Mouse (Mus musculus): ENCODE measurements around the gene Atg10. TPM values are rescaled to one million over a fixed set of nuclear protein-coding genes. Genes with fewer than 3 reads are reported as not detected.

The Atg10 gene
- polyA plus RNA-seq, 2 experiments = 0.94 to 2.8 TPM

DNA sequence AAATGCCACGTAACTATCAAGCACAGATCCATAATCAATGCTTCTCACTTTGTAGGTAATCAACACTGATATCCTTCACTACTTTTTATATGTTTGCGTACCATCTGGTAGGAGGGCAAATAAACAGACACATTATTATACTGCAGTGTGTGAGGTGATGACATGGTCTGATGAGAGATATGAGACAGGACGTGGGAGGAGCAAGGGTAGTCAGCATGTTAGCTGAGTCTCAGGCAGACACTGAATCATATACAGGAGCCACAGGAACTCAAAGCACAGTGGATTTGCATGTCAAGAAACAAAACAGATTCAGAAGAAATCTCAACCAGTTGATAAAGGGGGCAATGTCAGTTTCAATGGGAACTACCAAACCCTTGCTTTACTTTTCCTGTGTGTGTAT is 185.7 kb downstream of the Atg10 start:
- no peak overlapping the region for H3K4me2 ChIP-seq (ENCODE audit: low read depth)
- WGBS (ENCODE audit: insufficient replicate concordance) = 60% methylated on average over 3 of the region's 3 CpGs
- ATAC-seq (ENCODE audit: insufficient read depth) = no peak

GRCm38 (mm10) chr13:91037405-91037804 is 186.4 kb downstream of the Atg10 start:
- no peak overlapping the region for H3K4me2 ChIP-seq (ENCODE audit: low read depth)
- H3K9me3 ChIP-seq (ENCODE audit: control insufficient read depth, low read length) = no peaks in the 10 kb centered on the region
- TF ChIP-seq CTCF (IDR thresholded peaks at IDR 0.05; ENCODE audit: low read depth) (no peak), EP300 (IDR thresholded peaks at IDR 0.05; ENCODE audit: low read depth) (no peak)
- ATAC-seq (ENCODE audit: insufficient read depth) = no peak
- WGBS (ENCODE audit: insufficient replicate concordance) = 71% methylated on average over 6 of the region's 6 CpGs
- H3K4me1 ChIP-seq (replicated peaks; ENCODE audit: control insufficient read depth in 2 of 2, insufficient read depth in 2 of 2, low read length in 1 of 2) = no peaks in the 10 kb centered on the region
- DNase-seq (ENCODE audit: low read depth in 3 of 3, low spot score in 3 of 3) = no peak
- no peaks in the 10 kb centered on the region for H3K36me3 ChIP-seq (replicated peaks; ENCODE audit: control insufficient read depth, insufficient read depth, low read depth)
- no peaks in the 10 kb centered on the region for H3K27me3 ChIP-seq (ENCODE audit: control insufficient read depth, insufficient read depth, low read length)
- H3K9ac ChIP-seq (replicated peaks) = no peak overlapping the region
- no peak overlapping the region for H3K27ac ChIP-seq
- H3K4me3 ChIP-seq (ENCODE audit: insufficient read depth in 1 of 2, low read depth in 2 of 2, low read length in 2 of 2) = no peak overlapping the region

More for the DNA sequence above, 185.7 kb downstream of the Atg10 start:
- Histone ChIP-seq H3K27ac (no peak overlapping the region), H3K4me1 (replicated peaks; ENCODE audit: control insufficient read depth in 2 of 2, insufficient read depth in 2 of 2, low read length in 1 of 2) (no peaks in the 10 kb centered on the region), H3K4me3 (ENCODE audit: insufficient read depth in 1 of 2, low read depth in 2 of 2, low read length in 2 of 2) (no peak overlapping the region), H3K27me3 (ENCODE audit: control insufficient read depth, insufficient read depth, low read length) (no peaks in the 10 kb centered on the region), H3K9me3 (ENCODE audit: control insufficient read depth, low read length) (no peaks in the 10 kb centered on the region), H3K36me3 (replicated peaks; ENCODE audit: control insufficient read depth, insufficient read depth, low read depth) (no peaks in the 10 kb centered on the region), H3K9ac (replicated peaks) (no peak overlapping the region)
- TF ChIP-seq EP300 (IDR thresholded peaks at IDR 0.05; ENCODE audit: low read depth) (no peak), CTCF (IDR thresholded peaks at IDR 0.05; ENCODE audit: low read depth) (no peak)
- no peak for DNase-seq (ENCODE audit: low read depth in 3 of 3, low spot score in 3 of 3)

GRCm38 (mm10) chr13:91031836-91032235 is 191.9 kb downstream of the Atg10 start:
- WGBS (ENCODE audit: insufficient replicate concordance) = 57% methylated on average over 2 of the region's 2 CpGs
- DNase-seq (ENCODE audit: low read depth in 3 of 3, low spot score in 3 of 3) = no peak
- Histone ChIP-seq H3K4me2 (ENCODE audit: low read depth) (no peak overlapping the region), H3K36me3 (replicated peaks; ENCODE audit: control insufficient read depth, insufficient read depth, low read depth) (no peaks in the 10 kb centered on the region), H3K9ac (replicated peaks) (no peak overlapping the region), H3K9me3 (ENCODE audit: control insufficient read depth, low read length) (no peaks in the 10 kb centered on the region), H3K4me1 (replicated peaks; ENCODE audit: control insufficient read depth in 2 of 2, insufficient read depth in 2 of 2, low read length in 1 of 2) (no peaks in the 10 kb centered on the region), H3K27ac (no peak overlapping the region), H3K4me3 (ENCODE audit: insufficient read depth in 1 of 2, low read depth in 2 of 2, low read length in 2 of 2) (no peak overlapping the region), H3K27me3 (ENCODE audit: control insufficient read depth, insufficient read depth, low read length) (no peaks in the 10 kb centered on the region)
- no peak for ATAC-seq (ENCODE audit: insufficient read depth)
- TF ChIP-seq CTCF (IDR thresholded peaks at IDR 0.05; ENCODE audit: low read depth) (no peak), EP300 (IDR thresholded peaks at IDR 0.05; ENCODE audit: low read depth) (no peak)

DNA sequence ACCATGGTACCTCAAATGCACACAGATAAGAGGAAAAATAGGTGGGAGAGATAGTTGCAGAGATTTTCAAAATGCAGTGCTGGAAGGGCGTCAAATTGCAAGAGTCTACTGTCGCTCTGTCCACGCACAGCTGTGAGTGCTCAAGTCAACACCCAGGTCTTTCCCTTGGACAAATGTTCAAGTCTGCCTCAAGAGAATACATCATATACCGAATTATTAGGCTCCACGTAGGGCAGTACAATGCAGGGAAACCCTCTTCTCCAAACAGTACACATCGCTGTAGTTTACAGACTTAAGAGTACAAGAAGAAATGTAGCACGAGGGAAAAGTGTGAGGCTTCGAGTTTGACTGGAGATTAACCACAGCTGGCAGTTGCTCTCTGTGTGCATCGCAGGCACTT is 200.3 kb downstream of the Atg10 start:
- Histone ChIP-seq H3K4me3 (ENCODE audit: insufficient read depth in 1 of 2, low read depth in 2 of 2, low read length in 2 of 2) (no peak overlapping the region), H3K9me3 (ENCODE audit: control insufficient read depth, low read length) (no peaks in the 10 kb centered on the region), H3K9ac (replicated peaks) (no peak overlapping the region), H3K27ac (no peak overlapping the region), H3K27me3 (ENCODE audit: control insufficient read depth, insufficient read depth, low read length) (no peaks in the 10 kb centered on the region), H3K4me2 (ENCODE audit: low read depth) (no peak overlapping the region), H3K4me1 (replicated peaks; ENCODE audit: control insufficient read depth in 2 of 2, insufficient read depth in 2 of 2, low read length in 1 of 2) (no peaks in the 10 kb centered on the region), H3K36me3 (replicated peaks; ENCODE audit: control insufficient read depth, insufficient read depth, low read depth) (no peaks in the 10 kb centered on the region)
- ATAC-seq (ENCODE audit: insufficient read depth) (no peak), DNase-seq (ENCODE audit: low read depth in 3 of 3, low spot score in 3 of 3) (no peak)
- 74% methylated on average over 9 of the region's 9 CpGs for WGBS (ENCODE audit: insufficient replicate concordance)
- no peak for TF ChIP-seq EP300 (IDR thresholded peaks at IDR 0.05; ENCODE audit: low read depth)
- TF ChIP-seq CTCF (IDR thresholded peaks at IDR 0.05; ENCODE audit: low read depth) = no peak

DNA sequence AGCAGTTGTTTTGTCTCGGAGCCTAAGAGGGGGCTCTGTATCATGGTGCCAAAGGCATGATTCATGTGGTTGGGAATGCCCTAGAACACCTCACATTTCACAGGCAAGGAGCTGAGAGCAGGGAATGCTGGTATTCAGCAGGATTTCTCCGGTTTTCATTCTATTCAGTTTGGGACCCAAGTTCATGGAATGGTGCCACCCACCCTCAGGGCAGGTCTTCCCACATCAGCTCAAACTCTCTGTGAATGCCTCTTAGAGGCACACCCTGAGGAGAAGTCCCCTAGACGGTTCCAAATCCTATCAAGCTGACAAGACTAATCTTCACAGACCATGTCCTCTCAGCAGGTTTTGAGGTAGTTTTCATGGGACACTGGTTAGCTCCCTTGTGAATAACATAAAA is 211.9 kb downstream of the Atg10 start:
- no peak for DNase-seq (ENCODE audit: low read depth in 3 of 3, low spot score in 3 of 3)
- no peak for ATAC-seq (ENCODE audit: insufficient read depth)
- H3K36me3 ChIP-seq (replicated peaks; ENCODE audit: control insufficient read depth, insufficient read depth, low read depth) = no peaks in the 10 kb centered on the region
- H3K9ac ChIP-seq (replicated peaks) = no peak overlapping the region
- no peak overlapping the region for H3K4me2 ChIP-seq (ENCODE audit: low read depth)
- H3K4me3 ChIP-seq (ENCODE audit: insufficient read depth in 1 of 2, low read depth in 2 of 2, low read length in 2 of 2) = no peak overlapping the region
- no peaks in the 10 kb centered on the region for H3K27me3 ChIP-seq (ENCODE audit: control insufficient read depth, insufficient read depth, low read length)
- WGBS (ENCODE audit: insufficient replicate concordance) = 52% methylated on average over 3 of the region's 3 CpGs
- H3K27ac ChIP-seq = no peak overlapping the region
- no peaks in the 10 kb centered on the region for H3K4me1 ChIP-seq (replicated peaks; ENCODE audit: control insufficient read depth in 2 of 2, insufficient read depth in 2 of 2, low read length in 1 of 2)
- no peaks in the 10 kb centered on the region for H3K9me3 ChIP-seq (ENCODE audit: control insufficient read depth, low read length)
- no peak for TF ChIP-seq EP300 (IDR thresholded peaks at IDR 0.05; ENCODE audit: low read depth)
